Mouse (Mus musculus): ENCODE results near the gene Uqcrh.

Gene Uqcrh

GRCm38 (mm10) chr4:116074861-116075620 is at the start of gene Uqcrh, which contains the start of gene Lrrc41:
Gene Uqcrh (minus strand): TSS chr4:116075071.
Gene Lrrc41 (plus strand): TSS chr4:116075269.
- peak; percentile 99 for DNase-seq (ENCODE audit: low read depth)

- peak; percentile 97 for DNase-seq (ENCODE audit: low read depth)
These were observed 49.0 kb upstream of the Uqcrh start, which contains the start of the genes Rad54l and Pomgnt1 for GRCm38 (mm10) chr4:116123602-116124519. Gene Rad54l (minus strand): TSS chr4:116123690. Gene Pomgnt1 (plus strand): TSS chr4:116123840.

GRCm38 (mm10) chr4:116122762-116123161 is 47.9 kb upstream of the Uqcrh start:
- peak; percentile 83 for DNase-seq (ENCODE audit: low read depth)

GRCm38 (mm10) chr4:116111486-116111885 is 36.6 kb upstream of the Uqcrh start:
- DNase-seq (ENCODE audit: low read depth): no peak

- no peak for DNase-seq (ENCODE audit: low read depth)
These were observed 35.8 kb upstream of the Uqcrh start for GRCm38 (mm10) chr4:116110695-116111094.

GRCm38 (mm10) chr4:116105278-116105677 is 30.4 kb upstream of the Uqcrh start:
- no peak for DNase-seq (ENCODE audit: low read depth)

- DNase-seq (ENCODE audit: low read depth): peak; percentile 77
These were observed 26.1 kb upstream of the Uqcrh start for GRCm38 (mm10) chr4:116100959-116101358.

GRCm38 (mm10) chr4:116097211-116097610 is 22.3 kb upstream of the Uqcrh start:
- DNase-seq (ENCODE audit: low read depth): no peak

GRCm38 (mm10) chr4:116096291-116096690 is 21.4 kb upstream of the Uqcrh start:
- no peak for DNase-seq (ENCODE audit: low read depth)

GRCm38 (mm10) chr4:116088510-116089249 is 13.8 kb upstream of the Uqcrh start:
- no peak for DNase-seq (ENCODE audit: low read depth)

- peak; percentile 25 for DNase-seq (ENCODE audit: low read depth)
These were observed 2.6 kb upstream of the Uqcrh start for GRCm38 (mm10) chr4:116077240-116078095.

- DNase-seq (ENCODE audit: low read depth): peak; percentile 67
These were observed 1.7 kb upstream of the Uqcrh start for GRCm38 (mm10) chr4:116076369-116077231.

GRCm38 (mm10) chr4:116075631-116076368 is 929 bp upstream of the Uqcrh start:
- DNase-seq (ENCODE audit: low read depth): peak; percentile 60

- peak; percentile 80 for DNase-seq (ENCODE audit: low read depth)
These were observed 661 bp downstream of the Uqcrh start for GRCm38 (mm10) chr4:116074145-116074675.

GRCm38 (mm10) chr4:116073146-116073545 is 1.7 kb downstream of the Uqcrh start:
- peak; percentile 74 for DNase-seq (ENCODE audit: low read depth)

GRCm38 (mm10) chr4:116070116-116070515 is 4.8 kb downstream of the Uqcrh start:
- peak; percentile 33 for DNase-seq (ENCODE audit: low read depth)

GRCm38 (mm10) chr4:116063855-116064254 is 11.0 kb downstream of the Uqcrh start:
- peak; percentile 41 for DNase-seq (ENCODE audit: low read depth)

GRCm38 (mm10) chr4:116059012-116059726 is 15.7 kb downstream of the Uqcrh start:
- DNase-seq (ENCODE audit: low read depth): no peak
